Mouse (Mus musculus) spleen, postnatal 36 days (tissue): Measurements from ENCODE around the gene Metap2.

Experiments used
- DNase-seq, 2 experiments: peaks; one replicate each; pipeline ENCODE4 v3.0.0; 2022; ENCODE audit warnings: low spot score in 2 of 2, mixed read lengths in 1 of 2

Metap2 gene

DNA sequence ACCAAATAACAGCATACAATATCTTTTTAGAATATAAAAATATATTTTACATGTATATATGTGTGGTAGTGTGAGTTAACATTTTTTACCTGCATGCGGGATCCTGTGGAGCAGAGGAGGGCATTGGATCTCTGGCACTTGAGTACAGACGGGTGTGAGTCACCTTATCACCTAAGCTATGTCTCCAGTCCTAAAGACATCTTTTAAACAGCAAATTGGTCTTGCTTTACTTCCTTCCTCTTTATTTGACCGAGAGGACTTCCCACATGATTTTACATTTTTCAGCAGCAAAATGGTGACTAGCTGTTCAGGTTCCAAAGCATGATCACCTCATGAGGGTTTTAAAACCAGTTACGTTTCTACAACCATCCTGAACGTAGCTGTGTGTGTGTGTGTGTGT, 14.4 kb upstream of the Metap2 start:
- DNase-seq: no peak

- DNase-seq: no peak
Measured at GRCm38 (mm10) chr10:93909811-93910446, 13.0 kb upstream of the Metap2 start.

DNA sequence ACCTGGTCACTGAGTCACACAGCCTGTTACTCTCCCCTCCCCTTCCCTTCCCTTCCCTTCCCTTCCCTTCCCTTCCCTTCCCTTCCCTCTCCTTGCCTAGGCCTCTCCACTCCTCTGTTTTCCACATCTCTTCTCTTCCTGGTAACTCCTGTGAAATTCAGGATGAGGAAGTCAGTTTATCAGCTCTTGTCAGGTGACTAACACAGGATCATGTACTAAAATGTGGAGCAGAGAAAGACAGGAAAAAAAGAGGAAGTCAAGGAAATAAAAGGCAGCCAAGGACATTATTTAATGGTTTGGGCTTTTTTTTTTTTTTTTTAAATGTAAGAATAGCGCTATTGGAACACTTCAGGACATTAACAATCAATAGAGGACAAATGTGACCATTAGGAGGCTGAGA, 12.1 kb upstream of the Metap2 start:
- no peak for DNase-seq

- no peak for DNase-seq
Measured at GRCm38 (mm10) chr10:93908540-93908939, 11.6 kb upstream of the Metap2 start.

GRCm38 (mm10) chr10:93907376-93907775, 10.5 kb upstream of the Metap2 start:
- no peak for DNase-seq

- DNase-seq: no peak
Measured at GRCm38 (mm10) chr10:93899907-93900306, 3.0 kb upstream of the Metap2 start.

GRCm38 (mm10) chr10:93899303-93899702, 2.4 kb upstream of the Metap2 start:
- no peak for DNase-seq

DNA sequence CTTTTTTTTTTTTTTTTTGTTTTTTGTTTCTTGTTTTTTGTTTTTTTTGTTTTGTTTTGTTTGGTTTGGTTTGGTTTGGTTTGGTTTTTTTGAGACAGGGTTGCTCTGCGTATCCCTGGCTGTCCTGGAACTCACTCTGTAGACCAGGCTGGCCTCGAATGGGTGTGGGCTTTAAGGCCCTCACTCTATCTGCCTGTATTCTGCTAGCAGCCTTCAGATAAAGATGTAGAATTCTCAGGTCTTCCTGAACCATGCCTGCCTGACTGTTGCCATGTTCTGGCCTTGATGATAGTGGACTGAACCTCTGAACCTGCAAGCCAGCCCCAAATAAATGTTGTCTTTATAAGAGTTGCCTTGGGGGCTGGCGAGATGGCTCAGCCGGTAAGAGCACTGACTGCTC, 4.3 kb downstream of the Metap2 start:
- DNase-seq: no peak

- DNase-seq: peak; percentile 36 to 64
Measured at GRCm38 (mm10) chr10:93891031-93891430, 5.9 kb downstream of the Metap2 start.

DNA sequence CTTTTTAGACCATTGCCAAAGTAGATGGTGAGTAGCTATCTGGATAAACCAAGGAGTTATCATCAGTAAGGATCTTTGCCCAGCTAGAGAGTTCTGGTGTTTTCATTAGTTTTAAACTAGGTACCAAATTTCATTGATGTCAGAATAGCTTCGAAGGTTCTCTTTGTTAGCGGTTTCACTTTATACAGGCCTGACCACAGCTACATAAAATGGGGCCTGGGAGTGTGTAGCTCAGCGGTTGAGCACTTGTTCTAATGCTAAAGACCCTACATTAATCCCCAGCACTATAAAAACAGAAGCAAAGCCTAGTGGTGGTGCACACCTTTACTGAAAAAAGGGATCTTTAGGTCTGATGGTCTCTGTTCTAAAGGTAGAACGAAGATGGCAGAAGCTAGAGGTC, 6.3 kb downstream of the Metap2 start:
- no peak for DNase-seq

DNA sequence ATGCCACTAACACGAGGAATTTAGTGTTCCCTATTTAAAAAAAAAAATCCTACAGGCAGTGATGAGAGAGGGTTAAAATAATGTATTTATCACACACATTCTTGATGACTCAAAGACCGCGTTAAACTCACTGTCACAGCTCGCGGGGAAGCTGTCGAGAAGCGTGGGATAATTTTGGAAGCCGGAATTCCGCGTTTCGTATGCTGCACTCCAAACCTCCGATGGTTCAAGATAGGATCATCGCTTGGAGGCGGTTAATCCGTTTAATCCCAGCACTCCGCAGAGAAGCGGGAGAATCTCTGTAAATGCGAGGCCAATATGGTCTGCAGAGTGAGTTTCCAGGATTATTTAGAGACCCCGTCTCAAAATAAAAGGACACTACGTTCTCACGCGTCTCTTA, 6.9 kb downstream of the Metap2 start:
- DNase-seq: peak in 1 of 2 experiments; percentile 16

- DNase-seq: peak; percentile 86 to 87
Measured at GRCm38 (mm10) chr10:93889579-93889950, 7.3 kb downstream of the Metap2 start.

DNA sequence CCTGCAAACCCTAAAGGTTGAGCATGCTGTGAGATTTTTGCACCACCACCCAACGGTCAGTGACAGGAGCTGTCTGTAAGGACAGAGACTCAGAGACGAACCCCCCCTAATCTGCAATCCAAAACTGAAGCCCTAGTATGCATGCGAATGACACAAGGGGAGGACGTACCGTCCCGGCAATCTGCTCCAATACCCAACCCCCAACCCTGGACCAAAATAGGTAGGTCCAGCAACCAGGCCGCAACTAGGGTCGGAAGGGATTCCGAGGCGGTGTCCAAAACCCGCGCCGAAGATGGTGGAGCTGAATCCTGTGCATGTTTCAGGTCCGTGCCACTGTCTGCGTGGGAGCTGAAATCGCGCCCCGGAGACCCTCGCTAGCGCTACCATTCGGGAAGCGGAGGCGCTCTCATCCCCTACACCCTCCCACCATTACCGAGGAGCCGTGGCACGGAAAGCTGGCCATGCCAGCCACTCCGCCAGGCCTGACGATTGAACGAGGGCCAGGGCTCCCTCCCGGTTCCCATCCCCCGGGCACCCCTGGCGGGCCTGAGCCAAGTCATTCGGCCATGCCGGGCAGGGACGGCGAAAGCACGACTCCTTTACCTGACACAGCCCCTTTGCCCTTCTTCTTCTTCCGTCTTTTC, 7.8 kb downstream of the Metap2 start:
- DNase-seq: no peak

- no peak for DNase-seq
Measured at GRCm38 (mm10) chr10:93888590-93888934, 8.3 kb downstream of the Metap2 start.

- DNase-seq: peak; percentile 44 to 78
Measured at GRCm38 (mm10) chr10:93885839-93886477, 10.9 kb downstream of the Metap2 start.

GRCm38 (mm10) chr10:93882738-93883364, 14.0 kb downstream of the Metap2 start:
- DNase-seq: peak; percentile 21 to 52

DNA sequence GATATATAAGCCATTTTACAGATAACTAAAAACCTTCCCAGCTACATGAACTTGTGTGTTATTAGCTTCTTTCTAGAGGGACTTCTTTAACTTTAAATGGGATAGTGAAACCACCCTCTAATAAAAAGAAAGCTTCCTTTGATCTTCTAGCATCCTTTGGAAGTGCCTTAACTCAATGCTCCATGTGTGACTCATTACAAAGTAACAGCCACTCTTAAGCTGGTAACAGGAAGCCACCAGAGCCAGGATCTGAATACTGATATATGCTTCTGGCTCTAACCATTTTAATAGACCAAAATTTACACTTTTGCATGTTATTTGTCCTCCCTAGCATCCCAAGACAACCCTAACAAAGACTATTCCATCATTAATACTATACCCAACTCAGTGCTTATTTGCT, 15.0 kb downstream of the Metap2 start:
- no peak for DNase-seq

- no peak for DNase-seq
Measured at GRCm38 (mm10) chr10:93878732-93879131, 18.2 kb downstream of the Metap2 start.

- DNase-seq: no peak
Measured at GRCm38 (mm10) chr10:93876772-93877171, 20.1 kb downstream of the Metap2 start.

DNA sequence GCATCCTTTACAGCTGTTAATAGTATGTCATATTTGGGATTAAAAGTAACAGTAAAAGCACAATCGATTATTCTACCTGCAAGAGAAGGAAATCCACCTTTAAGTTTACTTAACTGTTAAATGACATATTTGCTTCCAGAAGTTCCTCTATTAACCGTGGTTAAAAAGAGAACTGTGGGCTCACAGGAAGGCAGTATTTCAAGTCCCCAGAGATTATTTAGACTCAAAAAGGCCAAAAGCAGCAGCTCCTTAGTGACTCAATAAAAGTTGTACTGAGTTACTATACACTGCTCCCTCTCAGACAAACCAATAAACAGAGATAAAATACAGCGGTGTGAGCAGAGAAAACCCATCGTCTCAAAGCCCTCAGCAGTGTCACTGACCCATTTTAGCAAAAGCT, 28.0 kb downstream of the Metap2 start:
- no peak for DNase-seq

GRCm38 (mm10) chr10:93868401-93868800, 28.5 kb downstream of the Metap2 start:
- no peak for DNase-seq

- no peak for DNase-seq
Measured at GRCm38 (mm10) chr10:93856095-93856494, 40.8 kb downstream of the Metap2 start.

- no peak for DNase-seq
Measured at GRCm38 (mm10) chr10:93855126-93855525, 41.8 kb downstream of the Metap2 start.
